ENCODE assay signal across 17 mouse cellular contexts in the genomic region with DNA sequence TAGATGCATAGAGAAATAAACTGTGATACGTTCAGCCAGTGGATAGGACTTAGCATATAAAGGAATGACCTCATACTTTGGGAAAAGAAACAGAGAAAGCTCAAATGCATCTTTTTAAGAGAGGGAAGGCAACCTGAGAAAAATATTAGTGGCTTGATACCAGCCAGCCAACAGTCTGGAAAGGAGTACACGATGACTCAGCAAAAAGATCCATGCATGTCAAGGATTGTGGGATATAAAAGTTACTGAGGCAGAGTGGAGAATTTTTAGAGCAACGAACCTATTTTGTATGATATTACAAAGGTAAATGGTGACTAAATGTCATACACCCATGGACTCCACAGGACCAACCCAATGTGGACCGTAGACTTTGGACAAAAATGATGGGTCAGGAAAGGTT.
"Had no signal": no experiment of that assay in that cellular context is flagged by ENCODE, and none has a peak within 500 bp of the region (broad histone marks: within the 10 kb centered on the region; RNA-seq: fewer than 3 reads in every experiment).

No protein-coding gene starts in this region.

- H3K27ac ChIP-seq: lung, embryonic 15.5 days; macrophage; midbrain, embryonic 13.5 days; midbrain, embryonic 15.5 days; neural tube, embryonic 12.5 days; stomach, embryonic 15.5 days; stomach, postnatal 0 days had no signal

- H3K4me1 ChIP-seq: midbrain, embryonic 13.5 days; midbrain, embryonic 15.5 days; stomach, embryonic 15.5 days had no signal

- H3K9ac ChIP-seq: liver, postnatal 0 days; lung, embryonic 15.5 days; midbrain, embryonic 13.5 days; midbrain, embryonic 15.5 days; neural tube, embryonic 12.5 days; stomach, embryonic 15.5 days had no signal

- H3K4me3 ChIP-seq: lung, embryonic 15.5 days; megakaryocyte, embryonic 14.5 days; midbrain, embryonic 13.5 days; midbrain, embryonic 15.5 days; neural tube, embryonic 12.5 days; stomach, embryonic 15.5 days had no signal

- H3K4me2 ChIP-seq: lung, embryonic 15.5 days; midbrain, embryonic 11.5 days; midbrain, embryonic 13.5 days; midbrain, embryonic 15.5 days; neural tube, embryonic 12.5 days; stomach, embryonic 15.5 days had no signal

- H3K36me3 ChIP-seq: lung, embryonic 15.5 days; midbrain, embryonic 13.5 days; midbrain, embryonic 15.5 days; neural tube, embryonic 12.5 days; stomach, embryonic 15.5 days had no signal

- H3K9me3 ChIP-seq: lung, embryonic 15.5 days; midbrain, embryonic 15.5 days; neural tube, embryonic 12.5 days; stomach, embryonic 15.5 days had no signal

- H3K27me3 ChIP-seq: lung, embryonic 15.5 days; midbrain, embryonic 13.5 days; midbrain, embryonic 15.5 days; neural tube, embryonic 12.5 days; stomach, embryonic 15.5 days had no signal

- ATAC-seq: liver, postnatal 0 days; lung, postnatal 0 days; midbrain, embryonic 13.5 days; midbrain, embryonic 15.5 days had no signal

- DNase-seq: liver, postnatal 0 days; lung, adult 2 months; lung, postnatal 14 days; lung, postnatal 36 days; right cerebral cortex, postnatal 14 days; thymus, adult 2 months; thymus, postnatal 25 days had no signal
